ENCODE assay signal across 25 mouse cellular contexts in genomic region chr2:166700116-166700515, GRCm38 (mm10). TPM values are rescaled to one million over a fixed set of nuclear protein-coding genes. Genes with fewer than 3 reads are reported as not detected.
DNase-seq lines count a peak whose midpoint lies in the region; ATAC-seq and TF ChIP-seq lines count a peak whose summit lies in the region.
"Had no signal": no experiment of that assay in that cellular context is flagged by ENCODE, and none has a peak within 500 bp of the region (broad histone marks: within the 10 kb centered on the region; RNA-seq: fewer than 3 reads in every experiment).

No protein-coding gene starts in this region.

- no peaks in the 10 kb centered on the region for H3K27me3 ChIP-seq in midbrain, embryonic 10.5 days (ENCODE audit: low read depth, poor library complexity, severe bottlenecking)
- H3K27me3 ChIP-seq in midbrain, embryonic 16.5 days (ENCODE audit: control insufficient read depth, insufficient read depth, low read depth, low read length), result no peaks in the 10 kb centered on the region
- no peaks in the 10 kb centered on the region for H3K27me3 ChIP-seq in liver, embryonic 12.5 days (replicated peaks)
- H3K27me3 ChIP-seq in stomach, postnatal 0 days (ENCODE audit: control insufficient read depth, insufficient read depth, low read length), result no peaks in the 10 kb centered on the region
- H3K27me3 ChIP-seq: CH12.LX; embryonic facial prominence, embryonic 13.5 days; forebrain, embryonic 12.5 days; hindbrain, embryonic 15.5 days; lung, embryonic 15.5 days; midbrain, embryonic 12.5 days; neural tube, embryonic 13.5 days had no signal

- H3K9ac ChIP-seq in midbrain, embryonic 16.5 days (ENCODE audit: low read depth, low read length), result no peak overlapping the region
- H3K9ac ChIP-seq in liver, embryonic 12.5 days, result peak overlapping the region; percentile 32; the same call in 1 of the 2 replicates
- no peak overlapping the region for H3K9ac ChIP-seq in stomach, postnatal 0 days (ENCODE audit: low read length)
- H3K9ac ChIP-seq: embryonic facial prominence, embryonic 13.5 days; forebrain, embryonic 12.5 days; forebrain, postnatal 0 days; hindbrain, embryonic 15.5 days; lung, embryonic 15.5 days; midbrain, embryonic 12.5 days; neural tube, embryonic 13.5 days had no signal

- WGBS in midbrain, embryonic 10.5 days, result 55% methylated on average over 8 of the region's 8 CpGs
- 59% methylated on average over 8 of the region's 8 CpGs for WGBS in midbrain, embryonic 16.5 days
- 58% methylated on average over 8 of the region's 8 CpGs for WGBS in liver, embryonic 12.5 days (ENCODE audit: insufficient replicate concordance)
- 43% methylated on average over 8 of the region's 8 CpGs for WGBS in stomach, postnatal 0 days

- 0 out of 2 replicates have a peak overlapping the region, but pooled peaks have one; percentile 3 for H3K27ac ChIP-seq in midbrain, embryonic 10.5 days (replicated peaks)
- H3K27ac ChIP-seq in midbrain, embryonic 16.5 days (ENCODE audit: low read length), result no peak overlapping the region
- no peak overlapping the region for H3K27ac ChIP-seq in liver, embryonic 12.5 days
- no peak overlapping the region for H3K27ac ChIP-seq in stomach, postnatal 0 days (replicated peaks)
- H3K27ac ChIP-seq: embryonic facial prominence, embryonic 13.5 days; forebrain, embryonic 12.5 days; heart, embryonic 10.5 days; hindbrain, embryonic 15.5 days; kidney, postnatal 0 days; lung, embryonic 15.5 days; midbrain, embryonic 12.5 days; neural tube, embryonic 13.5 days had no signal

- H3K4me1 ChIP-seq in midbrain, embryonic 10.5 days, result peaks cover 37% of the 10 kb centered on the region
- no peaks in the 10 kb centered on the region for H3K4me1 ChIP-seq in midbrain, embryonic 16.5 days (ENCODE audit: control insufficient read depth, insufficient read depth, low read length)
- peaks cover 85% of the 10 kb centered on the region for H3K4me1 ChIP-seq in liver, embryonic 12.5 days
- H3K4me1 ChIP-seq in stomach, postnatal 0 days (replicated peaks; ENCODE audit: control insufficient read depth, insufficient read depth), result no peaks in the 10 kb centered on the region
- H3K4me1 ChIP-seq: hindbrain, embryonic 15.5 days; lung, embryonic 15.5 days had no signal

- no peak for TF ChIP-seq EP300 in stomach, postnatal 0 days (optimal IDR thresholded peaks at IDR 0.05)

- ATAC-seq in frontal cortex, adult (ENCODE audit: low TSS enrichment), result peak; percentile 17; the same call in 1 of the 2 replicates
- ATAC-seq in midbrain, embryonic 16.5 days, result no peak
- no peak for ATAC-seq in liver, embryonic 12.5 days
- ATAC-seq in stomach, postnatal 0 days (ENCODE audit: low FRiP score, low TSS enrichment), result no peak
- ATAC-seq: forebrain, postnatal 0 days; inflammation-experienced regulatory T-cells, adult 6 months had no signal

- TF ChIP-seq CTCF in stomach, postnatal 0 days (IDR thresholded peaks at IDR 0.05; ENCODE audit: low read depth), result no peak

- H3K9me3 ChIP-seq in midbrain, embryonic 10.5 days (replicated peaks), result peaks cover 4% of the 10 kb centered on the region; the same call in 1 of the 2 replicates
- H3K9me3 ChIP-seq in midbrain, embryonic 16.5 days (replicated peaks; ENCODE audit: control insufficient read depth, low read length, poor library complexity, severe bottlenecking), result no peaks in the 10 kb centered on the region
- H3K9me3 ChIP-seq in liver, embryonic 12.5 days (replicated peaks), result peaks cover 7% of the 10 kb centered on the region
- H3K9me3 ChIP-seq in stomach, postnatal 0 days (ENCODE audit: control insufficient read depth, low read length), result no peaks in the 10 kb centered on the region
- H3K9me3 ChIP-seq: embryonic facial prominence, embryonic 13.5 days; forebrain, embryonic 12.5 days; heart, embryonic 10.5 days; hindbrain, embryonic 15.5 days; lung, embryonic 15.5 days; midbrain, embryonic 12.5 days; neural tube, embryonic 13.5 days had no signal

- no peak overlapping the region for H3K4me2 ChIP-seq in midbrain, embryonic 16.5 days (ENCODE audit: low read length)
- 0 out of 2 replicates have a peak overlapping the region, but pooled peaks have one; percentile 77 for H3K4me2 ChIP-seq in liver, embryonic 12.5 days
- no peak overlapping the region for H3K4me2 ChIP-seq in stomach, postnatal 0 days (replicated peaks; ENCODE audit: low read depth)
- H3K4me2 ChIP-seq: embryonic facial prominence, embryonic 13.5 days; forebrain, embryonic 12.5 days; hindbrain, embryonic 15.5 days; lung, embryonic 15.5 days; midbrain, embryonic 12.5 days; neural tube, embryonic 13.5 days had no signal

- H3K4me3 ChIP-seq in midbrain, embryonic 10.5 days, result no peak overlapping the region
- no peak overlapping the region for H3K4me3 ChIP-seq in midbrain, embryonic 16.5 days (ENCODE audit: low read depth, low read length)
- no peak overlapping the region for H3K4me3 ChIP-seq in liver, embryonic 12.5 days
- no peak overlapping the region for H3K4me3 ChIP-seq in stomach, postnatal 0 days (ENCODE audit: low read depth, low read length)
- H3K4me3 ChIP-seq: embryonic facial prominence, embryonic 13.5 days; forebrain, embryonic 12.5 days; heart, embryonic 10.5 days; hindbrain, embryonic 15.5 days; lung, embryonic 15.5 days; midbrain, embryonic 12.5 days; neural tube, embryonic 13.5 days had no signal

- H3K36me3 ChIP-seq in midbrain, embryonic 10.5 days, result peaks cover 44% of the 10 kb centered on the region
- H3K36me3 ChIP-seq in midbrain, embryonic 16.5 days (ENCODE audit: control insufficient read depth, insufficient read depth, low read length), result no peaks in the 10 kb centered on the region
- peaks cover 14% of the 10 kb centered on the region for H3K36me3 ChIP-seq in liver, embryonic 12.5 days
- no peaks in the 10 kb centered on the region for H3K36me3 ChIP-seq in stomach, postnatal 0 days (ENCODE audit: control insufficient read depth, insufficient read depth, low read length)
- H3K36me3 ChIP-seq: lung, embryonic 15.5 days had no signal

- no peak for DNase-seq in frontal cortex, postnatal 36 days (ENCODE audit: low spot score in 2 of 2)
- no peak for DNase-seq in midbrain, embryonic 10.5 days (ENCODE audit: low spot score)
- peak; percentile 38 for DNase-seq in stomach, postnatal 0 days (ENCODE audit: low spot score)
- DNase-seq in urinary bladder, adult 18-20 months (ENCODE audit: low spot score in 2 of 2), result no peak
- DNase-seq in urinary bladder, postnatal 25 days (ENCODE audit: low spot score), result no peak
- DNase-seq: adrenal gland, adult 8-10 months; cerebellum, adult 11 months; cerebellum, adult 9-11 months; forebrain, postnatal 0 days; gastrocnemius, postnatal 14 days; heart, postnatal 4 days; kidney, adult 18-20 months had no signal

RNA-seq across cellular contexts. Expression of gene Prex1, which starts 13.5 kb away (rescaled TPM):
- polyA plus RNA-seq in midbrain, embryonic 10.5 days (2016; fragmentation: Nextera tagmentation; extraction: Ambion mirVana), result 32.3 and 33.7 TPM in 2 replicates
- 19.3 and 22.0 TPM in 2 replicates for polyA plus RNA-seq in midbrain, embryonic 16.5 days (2015; fragmentation: Nextera tagmentation; extraction: Ambion mirVana)
- 16.4 and 17.5 TPM in 2 replicates for polyA plus RNA-seq in liver, embryonic 12.5 days (2016; fragmentation: Nextera tagmentation; extraction: Ambion mirVana)
- polyA plus RNA-seq in stomach, postnatal 0 days (2015; fragmentation: Nextera tagmentation; extraction: Ambion mirVana), result 12.0 and 12.8 TPM in 2 replicates
